Mouse (Mus musculus) gastrocnemius, postnatal 10 days (tissue): ENCODE results near the gene Ier3. TPM values are rescaled to one million over a fixed set of nuclear protein-coding genes. Genes with fewer than 3 reads are reported as not detected.

Experiments used
- DNase-seq: peaks from one replicate; pipeline ENCODE4 v3.0.0; 2021; ENCODE audit warnings: mixed read lengths
- total RNA-seq, 2 experiments: library from RNA; stranded (reverse); gene quantifications; 2 replicates each; pipeline ENCODE4 v1.2.3; 2021

Ier3 gene
- total RNA-seq, 2 experiments from 2014 or later: 4.5 to 5.8 TPM

- no peak for DNase-seq
These were observed 10.4 kb upstream of the Ier3 start for GRCm38 (mm10) chr17:35810900-35811648.

GRCm38 (mm10) chr17:35812307-35812706 lies 9.2 kb upstream of the Ier3 start:
- DNase-seq: no peak

GRCm38 (mm10) chr17:35812736-35813135 lies 8.7 kb upstream of the Ier3 start:
- no peak for DNase-seq

- peak; percentile 89 for DNase-seq
These were observed 8.2 kb upstream of the Ier3 start for GRCm38 (mm10) chr17:35813245-35813647.

GRCm38 (mm10) chr17:35813653-35814052 lies 7.8 kb upstream of the Ier3 start:
- no peak for DNase-seq

GRCm38 (mm10) chr17:35814678-35815077 lies 6.8 kb upstream of the Ier3 start:
- DNase-seq: no peak

GRCm38 (mm10) chr17:35815836-35816235 lies 5.6 kb upstream of the Ier3 start:
- DNase-seq: no peak

GRCm38 (mm10) chr17:35816686-35817085 lies 4.8 kb upstream of the Ier3 start:
- no peak for DNase-seq

- DNase-seq: no peak
These were observed 4.3 kb upstream of the Ier3 start for GRCm38 (mm10) chr17:35817226-35817625.

- no peak for DNase-seq
These were observed 1.4 kb upstream of the Ier3 start for GRCm38 (mm10) chr17:35820111-35820510.

- DNase-seq: no peak
These were observed 1.1 kb downstream of the Ier3 start for GRCm38 (mm10) chr17:35822564-35822963.

GRCm38 (mm10) chr17:35822964-35823937 lies 1.8 kb downstream of the Ier3 start, which contains the start of gene Flot1:
Flot1 (plus strand) TSS chr17:35823230.
- DNase-seq: peak; percentile 84

- DNase-seq: no peak
These were observed 2.9 kb downstream of the Ier3 start for GRCm38 (mm10) chr17:35824402-35824801.

- DNase-seq: no peak
These were observed 3.8 kb downstream of the Ier3 start for GRCm38 (mm10) chr17:35825109-35825850.

GRCm38 (mm10) chr17:35829737-35830136 lies 8.3 kb downstream of the Ier3 start:
- peak; percentile 85 for DNase-seq

GRCm38 (mm10) chr17:35832400-35833238 lies 11.1 kb downstream of the Ier3 start:
- no peak for DNase-seq

GRCm38 (mm10) chr17:35833239-35833751 lies 11.8 kb downstream of the Ier3 start:
- DNase-seq: peak; percentile 20

- no peak for DNase-seq
These were observed 12.4 kb downstream of the Ier3 start for GRCm38 (mm10) chr17:35833894-35834293.

GRCm38 (mm10) chr17:35834696-35835422 lies 13.4 kb downstream of the Ier3 start:
- DNase-seq: peak; percentile 18

- DNase-seq: no peak
These were observed 14.1 kb downstream of the Ier3 start for GRCm38 (mm10) chr17:35835424-35836140.
